Mouse (Mus musculus) thymus, adult 2 months (tissue): ENCODE data around the gene Lsm11.

ENCODE experiments used
- CTCF ChIP-seq: fragments of 200-500 bp; IDR thresholded peaks from 2 replicates; pipeline ENCODE4 v1.5.1; 2012; ENCODE audit warnings: mild to moderate bottlenecking, control low read depth, low read length, moderate library complexity, borderline replicate concordance; ENCODE audit not compliant: control insufficient read depth, poor library complexity, insufficient read depth; ENCODE audit errors: extremely low read depth
- POLR2A ChIP-seq: fragments of 200-500 bp; IDR thresholded peaks from 2 replicates; pipeline ENCODE4 v1.6.1; 2012; ENCODE audit warnings: mild to moderate bottlenecking, low read length, control low read depth, moderate library complexity; ENCODE audit not compliant: control insufficient read depth, poor library complexity, insufficient read depth; ENCODE audit errors: extremely low read depth

- TF ChIP-seq CTCF (no peak), POLR2A (no peak)
These were observed 15.2 kb downstream of the Lsm11 start for GRCm38 (mm10) chr11:45929541-45929940.
